In genomic region chr2:31183830-31184229, GRCm38 (mm10) we compare ENCODE assay signal across 16 mouse cellular contexts. TPM values are rescaled to one million over a fixed set of nuclear protein-coding genes. Genes with fewer than 3 reads are reported as not detected.
A peak's percentile ranks its signal among the peaks of the same experiment; 100 is the strongest.
DNase-seq lines count a peak whose midpoint lies in the region; ATAC-seq and TF ChIP-seq lines count a peak whose summit lies in the region.
"Had no signal": no experiment of that assay in that cellular context is flagged by ENCODE, and none has a peak within 500 bp of the region (broad histone marks: within the 10 kb centered on the region; RNA-seq: fewer than 3 reads in every experiment).

No protein-coding gene starts in this region.

- H3K9ac ChIP-seq in heart, postnatal 0 days (replicated peaks; ENCODE audit: low read depth, low read length) = no peak overlapping the region
- no peak overlapping the region for H3K9ac ChIP-seq in lung, postnatal 0 days (replicated peaks; ENCODE audit: low read depth)
- no peak overlapping the region for H3K9ac ChIP-seq in CH12.LX (ENCODE audit: insufficient read depth, low read depth)
- H3K9ac ChIP-seq: limb, embryonic 12.5 days had no signal

- no peaks in the 10 kb centered on the region for H3K9me3 ChIP-seq in heart, postnatal 0 days (replicated peaks; ENCODE audit: control insufficient read depth, low read length)
- H3K9me3 ChIP-seq in lung, postnatal 0 days (ENCODE audit: low read length) = no peaks in the 10 kb centered on the region
- no peaks in the 10 kb centered on the region for H3K9me3 ChIP-seq in CH12.LX (replicated peaks; ENCODE audit: low read length)
- H3K9me3 ChIP-seq: embryonic facial prominence, embryonic 10.5 days; limb, embryonic 12.5 days had no signal

- no peaks in the 10 kb centered on the region for H3K27me3 ChIP-seq in heart, postnatal 0 days (ENCODE audit: control insufficient read depth, insufficient read depth, low read length)
- H3K27me3 ChIP-seq in lung, postnatal 0 days (replicated peaks; ENCODE audit: insufficient read depth, low read length) = no peaks in the 10 kb centered on the region
- no peaks in the 10 kb centered on the region for H3K27me3 ChIP-seq in CH12.LX (replicated peaks)
- H3K27me3 ChIP-seq: limb, embryonic 12.5 days had no signal

- no peak for ATAC-seq in heart, postnatal 0 days (ENCODE audit: insufficient read depth, low read depth)
- no peak for ATAC-seq in lung, postnatal 0 days
- ATAC-seq: intestine, embryonic 16.5 days had no signal

- no peak overlapping the region for H3K4me2 ChIP-seq in heart, postnatal 0 days (ENCODE audit: low read depth, low read length)
- no peak overlapping the region for H3K4me2 ChIP-seq in lung, postnatal 0 days (replicated peaks; ENCODE audit: low read depth, low read length)
- no peak overlapping the region for H3K4me2 ChIP-seq in CH12.LX (ENCODE audit: insufficient read depth, low read depth, poor library complexity, severe bottlenecking)
- H3K4me2 ChIP-seq: limb, embryonic 12.5 days; midbrain, embryonic 11.5 days had no signal

- peaks cover 90% of the 10 kb centered on the region for H3K36me3 ChIP-seq in heart, postnatal 0 days (replicated peaks; ENCODE audit: control insufficient read depth, insufficient read depth, low read length)
- H3K36me3 ChIP-seq in lung, postnatal 0 days (ENCODE audit: insufficient read depth, low read length) = peaks cover 51% of the 10 kb centered on the region
- peaks cover 78 to 95% of the 10 kb centered on the region in 2 experiments for H3K36me3 ChIP-seq in CH12.LX (replicated peaks in 1 of 2; ENCODE audit: control insufficient read depth in 1 of 2, insufficient read depth in 1 of 2, low read length in 1 of 2)

- peak; percentile 28; the same call in 1 of the 2 replicates for TF ChIP-seq CTCF in heart, postnatal 0 days (IDR thresholded peaks at IDR 0.05; ENCODE audit: low read depth)
- peak; percentile 39 for TF ChIP-seq CTCF in lung, postnatal 0 days (IDR thresholded peaks at IDR 0.05)
- TF ChIP-seq CTCF in CH12.LX (conservative IDR thresholded peaks at IDR 0.05 in 1 of 2, IDR thresholded peaks at IDR 0.05 in 1 of 2; ENCODE audit: low read depth in 2 of 2, low read length in 2 of 2) = peak in 1 of 2 experiments; percentile 40; a peak in 1 of 4 replicates

- H3K79me2 ChIP-seq in CH12.LX (replicated peaks; ENCODE audit: control insufficient read depth, extremely low read depth, insufficient read depth, poor library complexity, severe bottlenecking) = no peaks in the 10 kb centered on the region

- in situ Hi-C loops in CH12.LX (cut with MboI; ENCODE audit: low pct_ligation_motif_present, low pct_unique_long_range_greater_than_20kb, low sequenced_read_pairs) = no loop called here

- dilution Hi-C loops in CH12.LX (cut with MboI; ENCODE audit: extremely low pct_ligation_motif_present, extremely low pct_unique_long_range_greater_than_20kb, low sequenced_read_pairs) = no loop called here

- peak; percentile 26 for TF ChIP-seq RAD21 in CH12.LX (IDR thresholded peaks at IDR 0.05; ENCODE audit: low read depth, low read length)

- no peak overlapping the region for H3K27ac ChIP-seq in heart, postnatal 0 days (ENCODE audit: low read depth)
- H3K27ac ChIP-seq in lung, postnatal 0 days (ENCODE audit: low read length) = no peak overlapping the region
- no peak overlapping the region for H3K27ac ChIP-seq in CH12.LX (ENCODE audit: insufficient read depth, low read depth)
- H3K27ac ChIP-seq: embryonic facial prominence, embryonic 10.5 days; limb, embryonic 12.5 days had no signal

- no peak for TF ChIP-seq POLR2A in CH12.LX (IDR thresholded peaks at IDR 0.05; ENCODE audit: low read depth, low read length)

- no peak for TF ChIP-seq EP300 in heart, postnatal 0 days (IDR thresholded peaks at IDR 0.05; ENCODE audit: low read depth)
- TF ChIP-seq EP300 in lung, postnatal 0 days (IDR thresholded peaks at IDR 0.05) = no peak
- no peak for TF ChIP-seq EP300 in CH12.LX (IDR thresholded peaks at IDR 0.05; ENCODE audit: low read length)

- intact Hi-C loops in heart, postnatal 10 days (cut with DNase I) = loop anchor here (5.0 kb wide), 1 partner anchor 162 kb away; no protein-coding TSS in a partner anchor

- peaks cover 4% of the 10 kb centered on the region; the same call in 1 of the 2 replicates for H3K4me1 ChIP-seq in heart, postnatal 0 days (ENCODE audit: control insufficient read depth, insufficient read depth)
- H3K4me1 ChIP-seq in lung, postnatal 0 days (ENCODE audit: insufficient read depth, low read depth, low read length) = no peaks in the 10 kb centered on the region
- H3K4me1 ChIP-seq in CH12.LX (ENCODE audit: control insufficient read depth in 1 of 2, insufficient read depth in 2 of 2) = peaks cover 0 to 14% of the 10 kb centered on the region in 2 experiments; a peak in 1 of 4 replicates
- H3K4me1 ChIP-seq: limb, embryonic 12.5 days had no signal

- WGBS in heart, postnatal 0 days = 96% methylated on average over 1 of the region's 1 CpGs
- 95% methylated on average over 1 of the region's 1 CpGs for whole genome bisulfite sequencing in lung, postnatal 0 days

- DNase-seq in heart, postnatal 0 days (ENCODE audit: low spot score) = no peak
- no peak for DNase-seq in heart, postnatal 10 days
- DNase-seq in lung, postnatal 0 days (ENCODE audit: low spot score) = no peak
- no peak for DNase-seq in lung, adult 18-20 months
- DNase-seq in CH12.LX (ENCODE audit: extremely low read depth) = no peak
- DNase-seq in induced T-regulatory cell, adult 2 months (ENCODE audit: low read depth) = peak; percentile 40
- DNase-seq in Muller cell, postnatal 12 days (ENCODE audit: inconsistent ontology term) = no peak
- no peak for DNase-seq in urinary bladder, postnatal 25 days (ENCODE audit: low spot score)
- DNase-seq: cerebellum, adult 18-20 months; heart, adult 18-20 months; heart, postnatal 36 days; right cerebral cortex, postnatal 14 days had no signal

- H3K4me3 ChIP-seq in heart, postnatal 0 days (ENCODE audit: low read depth, low read length) = no peak overlapping the region
- H3K4me3 ChIP-seq in lung, postnatal 0 days (ENCODE audit: low read depth, low read length) = no peak overlapping the region
- H3K4me3 ChIP-seq in CH12.LX (replicated peaks in 1 of 3; ENCODE audit: low read depth in 2 of 3, low read length in 2 of 3, poor library complexity in 1 of 3) = no peak overlapping the region
- H3K4me3 ChIP-seq: embryonic facial prominence, embryonic 10.5 days; limb, embryonic 12.5 days had no signal

TF ChIP-seq in CH12.LX, 34 proteins besides CTCF, POLR2A, EP300 and RAD21:
- TF ChIP-seq USF1 (IDR thresholded peaks at IDR 0.05; ENCODE audit: low read depth, low read length) (no peak), MXI1 (IDR thresholded peaks at IDR 0.05; ENCODE audit: low read depth, low read length) (no peak), ZNF384 (IDR thresholded peaks at IDR 0.05; ENCODE audit: low read depth, low read length) (no peak), SMC3 (IDR thresholded peaks at IDR 0.05; ENCODE audit: low read depth, low read length) (peak; percentile 13; the same call in 1 of the 2 replicates), JUN (IDR thresholded peaks at IDR 0.05; ENCODE audit: insufficient read depth, low read depth, low read length) (no peak)
TF ChIP-seq in CH12.LX: peak in this region for 1.

RNA-seq across cellular contexts. Expression of gene Gpr107, which starts 31.7 kb away (rescaled TPM):
- total RNA-seq in heart, postnatal 0 days (2014; rRNA removed; ENCODE audit: low replicate concordance) = 42.2 and 69.4 TPM in 2 replicates
- 19.1 and 20.3 TPM in 2 replicates for polyA plus RNA-seq in heart, postnatal 0 days (2015; fragmentation: Nextera tagmentation; extraction: Ambion mirVana)
- 10 to 100 TPM; 42.1 to 42.3 TPM for total RNA-seq in heart, postnatal 10 days (2021)
- 26.2 TPM in 2 replicates for polyA plus RNA-seq in lung, postnatal 0 days (2015; fragmentation: Nextera tagmentation; extraction: Ambion mirVana)
- total RNA-seq in CH12.LX (2012; rRNA removed) (22.7 and 24.6 TPM in 2 replicates), CH12.LX (2014; rRNA removed) (24.9 and 27.8 TPM in 2 replicates)
- polyA plus RNA-seq in CH12.LX (2012; ENCODE audit: insufficient read length, low read depth) = 19.6 and 25.7 TPM in 2 replicates

RNA-seq across cellular contexts. Expression of gene Fnbp1, which starts 42.0 kb away (rescaled TPM):
- 6.4 and 7.7 TPM in 2 replicates for total RNA-seq in heart, postnatal 0 days (2014; rRNA removed; ENCODE audit: low replicate concordance)
- polyA plus RNA-seq in heart, postnatal 0 days (2015; fragmentation: Nextera tagmentation; extraction: Ambion mirVana) = 10.0 and 11.4 TPM in 2 replicates
- total RNA-seq in heart, postnatal 10 days (2021) = 10 to 100 TPM; 48.6 to 60.9 TPM
- 7.2 and 10.0 TPM in 2 replicates for polyA plus RNA-seq in lung, postnatal 0 days (2015; fragmentation: Nextera tagmentation; extraction: Ambion mirVana)
- total RNA-seq in CH12.LX (2012; rRNA removed) = 39.2 and 50.5 TPM in 2 replicates
- 20.7 and 29.6 TPM in 2 replicates for total RNA-seq in CH12.LX (2014; rRNA removed)
- 133 and 147 TPM in 2 replicates for polyA plus RNA-seq in CH12.LX (2012; ENCODE audit: insufficient read length, low read depth)
